Mouse (Mus musculus) kidney, embryonic 15.5 days (tissue): Measurements from ENCODE around the gene AI661453. TPM values are rescaled to one million over a fixed set of nuclear protein-coding genes. Genes with fewer than 3 reads are reported as not detected.

Source experiments
- ATAC-seq: fragments of 200-750 bp; cut with Nextera tagmentation; replicated peaks from 2 replicates; pipeline ENCODE4 v1.8.0; 2017; ENCODE audit warnings: moderate TSS enrichment; ENCODE audit not compliant: low FRiP score
- H3K27ac ChIP-seq: fragments of 300-500 bp; sonication (generic); 2 replicates; pipeline ENCODE4 v1.5.1; 2015; ENCODE audit warnings: mild to moderate bottlenecking, inconsistent platforms
- H3K27me3 ChIP-seq: fragments of 300-500 bp; sonication (generic); 2 replicates; pipeline ENCODE4 v1.6.1; 2015; ENCODE audit warnings: inconsistent platforms
- H3K36me3 ChIP-seq: fragments of 300-500 bp; sonication (generic); 2 replicates; pipeline ENCODE4 v1.6.1; 2015; ENCODE audit warnings: inconsistent platforms
- H3K4me1 ChIP-seq: fragments of 300-500 bp; sonication (generic); 2 replicates; pipeline ENCODE4 v1.6.1; 2015; ENCODE audit warnings: inconsistent platforms
- H3K4me2 ChIP-seq: fragments of 300-500 bp; sonication (generic); 2 replicates; pipeline ENCODE4 v1.6.1; 2015; ENCODE audit warnings: moderate library complexity, mild to moderate bottlenecking, inconsistent platforms
- H3K4me3 ChIP-seq: fragments of 300-500 bp; sonication (generic); replicated peaks from 2 replicates; pipeline ENCODE4 v1.5.1; 2015; ENCODE audit warnings: mild to moderate bottlenecking, inconsistent platforms
- H3K9ac ChIP-seq: fragments of 300-500 bp; sonication (generic); 2 replicates; pipeline ENCODE4 v1.6.1; 2015; ENCODE audit warnings: mild to moderate bottlenecking, inconsistent platforms
- H3K9me3 ChIP-seq: fragments of 300-500 bp; sonication (generic); replicated peaks from 2 replicates; pipeline ENCODE4 v1.6.1; 2016; ENCODE audit warnings: inconsistent platforms
- WGBS: fragments of 180-500 bp; shearing (Covaris S2); methylation state at CpG from one replicate; pipeline ENCODE4 v1.1.7; 2015; ENCODE audit warnings: mixed read lengths; 5-methylcytosine and 5-hydroxymethylcytosine counted together
- polyA plus RNA-seq: library from polyadenylated mRNA; unstranded; fragments of >200 nt; fragmentation: Nextera tagmentation; extraction: Ambion mirVana; gene quantifications from 2 replicates; pipeline ENCODE4 v1.2.1, GENCODE M21; 2015

Gene AI661453
- polyA plus RNA-seq, 1 experiment from 2014 or later: 2.1 TPM

DNA sequence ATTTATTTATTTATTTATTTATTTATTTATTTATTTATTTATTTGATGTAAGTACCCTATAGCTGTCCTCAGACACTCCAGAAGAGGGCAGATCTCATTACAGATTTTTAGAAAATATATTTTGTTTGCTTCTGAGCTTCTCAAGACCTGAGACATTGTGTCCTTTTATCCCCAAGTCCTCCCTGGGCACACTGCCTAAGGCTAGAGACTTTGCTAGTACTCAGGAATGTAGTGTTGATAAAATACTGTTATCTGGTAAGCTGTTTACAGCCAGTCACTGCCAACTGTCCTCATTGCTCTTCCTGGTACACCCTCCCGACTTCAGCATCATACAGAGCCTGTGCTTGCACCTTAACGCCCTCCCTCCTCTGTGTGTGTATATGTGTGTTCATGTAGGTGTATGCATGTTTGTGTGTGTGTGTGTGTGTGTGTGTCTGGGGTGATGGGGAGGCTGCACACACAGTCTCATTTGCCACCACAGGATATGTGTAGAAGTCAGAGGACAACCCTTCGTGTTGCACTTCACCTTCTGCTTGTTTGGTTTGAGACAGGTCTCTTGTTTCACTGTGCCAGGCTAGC is 23.0 kb downstream of the AI661453 start:
- Histone ChIP-seq H3K27ac (no peak overlapping the region), H3K4me1 (peaks cover 40% of the 10 kb centered on the region), H3K27me3 (no peaks in the 10 kb centered on the region), H3K4me3 (no peak overlapping the region), H3K4me2 (no peak overlapping the region), H3K9me3 (no peaks in the 10 kb centered on the region), H3K9ac (no peak overlapping the region), H3K36me3 (no peaks in the 10 kb centered on the region)
- WGBS: 75% methylated on average over 3 of the region's 3 CpGs
- ATAC-seq: no peak

DNA sequence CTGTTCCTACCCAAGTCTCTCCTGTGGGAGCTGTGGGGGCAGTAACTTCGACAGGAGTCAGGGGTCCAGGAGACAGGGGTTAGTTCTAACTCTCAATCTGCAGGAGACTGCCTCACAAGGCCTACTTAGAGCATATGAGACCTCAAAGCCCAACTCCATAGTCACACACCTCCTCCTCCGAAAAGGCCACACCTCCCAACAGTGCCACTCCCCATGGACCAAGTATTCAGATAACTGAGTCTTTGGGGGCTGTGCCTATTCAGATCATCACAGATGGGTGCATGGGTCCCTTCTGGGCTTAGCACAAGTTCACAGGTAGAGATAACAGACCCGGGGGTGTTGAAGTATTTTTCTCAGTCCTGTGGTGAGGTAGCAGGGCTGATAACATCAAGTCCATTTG is 25.3 kb downstream of the AI661453 start:
- H3K9ac ChIP-seq: no peak overlapping the region
- H3K4me3 ChIP-seq: no peak overlapping the region
- no peaks in the 10 kb centered on the region; the same call in 1 of the 2 replicates for H3K27me3 ChIP-seq
- H3K36me3 ChIP-seq: no peaks in the 10 kb centered on the region
- WGBS: 75% methylated on average over 3 of the region's 3 CpGs
- no peaks in the 10 kb centered on the region for H3K9me3 ChIP-seq
- ATAC-seq: no peak
- H3K4me1 ChIP-seq: peaks cover 53% of the 10 kb centered on the region
- 0 out of 2 replicates have a peak overlapping the region, but pooled peaks have one; percentile 3 for H3K27ac ChIP-seq
- H3K4me2 ChIP-seq: no peak overlapping the region

DNA sequence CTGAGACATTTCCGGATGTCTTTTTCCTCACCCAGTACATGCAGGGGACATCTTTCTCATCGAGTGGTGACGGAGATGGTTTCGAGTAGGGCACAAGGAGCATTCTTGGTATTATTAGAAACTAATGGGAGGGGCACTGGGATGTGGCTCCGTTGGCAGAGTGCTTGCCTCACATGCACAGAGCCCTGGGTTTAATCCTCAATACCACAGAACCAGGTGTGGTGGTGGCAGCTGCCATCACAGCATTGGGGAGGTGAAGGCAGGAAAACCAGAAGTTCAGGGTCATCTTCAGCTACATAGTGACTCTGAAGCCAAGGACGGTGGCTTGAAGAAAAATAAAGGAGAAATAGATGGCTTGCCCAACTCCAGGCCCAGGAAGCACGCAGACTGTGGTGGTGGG is 25.8 kb downstream of the AI661453 start:
- no peak for ATAC-seq
- peaks cover 5% of the 10 kb centered on the region for H3K27me3 ChIP-seq
- H3K4me2 ChIP-seq: no peak overlapping the region
- no peaks in the 10 kb centered on the region for H3K9me3 ChIP-seq
- no peaks in the 10 kb centered on the region for H3K36me3 ChIP-seq
- no peak overlapping the region for H3K9ac ChIP-seq
- H3K4me1 ChIP-seq: peaks cover 54% of the 10 kb centered on the region
- 0 out of 2 replicates have a peak overlapping the region, but pooled peaks have one; percentile 16 for H3K27ac ChIP-seq
- WGBS: 83% methylated on average over 7 of the region's 7 CpGs
- no peak overlapping the region for H3K4me3 ChIP-seq

DNA sequence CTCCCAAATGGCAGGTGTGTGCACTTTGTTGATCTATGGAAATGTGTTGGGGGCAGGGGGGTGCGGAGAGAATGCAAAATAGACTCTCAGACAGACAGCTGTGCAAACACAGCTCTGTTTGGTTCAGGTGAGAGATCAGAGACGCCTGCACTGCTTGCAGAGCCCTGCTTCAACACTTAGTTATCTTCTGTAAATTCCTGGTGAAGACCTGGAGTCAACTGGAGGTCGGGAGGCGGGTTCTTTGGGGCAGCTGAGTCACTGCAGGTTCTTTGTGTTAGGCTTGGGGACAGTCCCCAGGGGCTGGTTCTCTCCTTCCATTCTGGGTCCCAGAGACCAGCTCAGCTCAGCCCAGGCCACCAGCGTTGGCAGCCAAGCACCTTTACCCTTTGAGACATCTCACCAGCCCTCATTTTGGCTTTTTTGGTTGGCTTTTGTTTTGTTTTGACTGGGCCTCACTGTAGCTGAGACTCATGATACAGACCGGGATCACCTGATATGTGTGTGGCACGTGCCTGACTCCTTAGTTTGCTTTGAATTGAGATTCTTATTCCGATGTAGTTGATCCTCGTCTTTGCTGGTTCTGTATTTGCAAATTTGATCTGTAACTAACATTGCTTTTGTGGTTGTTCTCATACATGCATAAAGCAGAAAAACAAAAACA is 26.4 kb downstream of the AI661453 start:
- Histone ChIP-seq H3K4me3 (no peak overlapping the region), H3K27me3 (peaks cover 11% of the 10 kb centered on the region), H3K4me2 (no peak overlapping the region), H3K9me3 (no peaks in the 10 kb centered on the region), H3K4me1 (peaks cover 56% of the 10 kb centered on the region), H3K36me3 (no peaks in the 10 kb centered on the region), H3K9ac (no peak overlapping the region), H3K27ac (0 out of 2 replicates have a peak overlapping the region, but pooled peaks have one; percentile 18)
- no peak for ATAC-seq
- WGBS: 43% methylated on average over 9 of the region's 9 CpGs

DNA sequence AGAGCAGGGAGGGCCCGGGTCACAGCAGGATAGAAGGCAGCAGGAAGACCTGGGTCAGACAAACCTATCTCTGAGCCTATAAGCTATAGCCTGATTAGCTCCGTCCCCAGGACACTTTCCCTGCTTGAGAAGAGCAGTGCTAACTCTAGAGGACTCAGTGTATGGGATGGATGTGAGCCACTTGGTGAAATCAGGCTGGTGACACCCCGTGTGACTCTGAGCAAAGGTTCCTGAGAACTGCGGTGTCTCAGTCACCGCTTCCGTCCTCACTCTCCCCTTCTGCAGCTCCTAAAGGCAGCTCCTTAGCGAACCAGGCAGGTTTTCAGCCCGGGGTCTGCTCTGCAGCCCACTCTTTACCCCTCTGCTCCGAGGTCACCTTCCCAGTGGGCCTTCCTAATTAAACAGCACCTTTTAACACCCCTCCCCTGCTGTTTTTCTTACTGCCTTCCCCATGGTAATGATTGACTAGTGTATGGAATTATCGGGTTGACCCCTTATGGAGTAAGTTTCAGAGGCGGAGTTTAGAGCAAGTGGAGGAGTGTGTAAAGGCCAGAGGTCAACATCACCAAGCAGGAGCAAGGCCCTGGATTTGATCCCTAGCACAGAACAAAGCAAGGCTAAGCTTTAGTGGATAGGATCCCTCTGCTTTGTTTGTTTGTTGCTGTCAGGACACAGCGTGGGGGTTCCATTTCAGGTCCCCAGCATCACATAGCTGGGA is 28.0 kb downstream of the AI661453 start:
- ATAC-seq: no peak
- H3K9ac ChIP-seq: no peak overlapping the region
- no peak overlapping the region for H3K4me2 ChIP-seq
- peaks cover 70% of the 10 kb centered on the region for H3K4me1 ChIP-seq
- H3K27me3 ChIP-seq: peaks cover 27% of the 10 kb centered on the region
- 48% methylated on average over 12 of the region's 12 CpGs for WGBS
- no peak overlapping the region for H3K4me3 ChIP-seq
- no peaks in the 10 kb centered on the region for H3K9me3 ChIP-seq
- peak overlapping the region; percentile 11 for H3K27ac ChIP-seq
- no peaks in the 10 kb centered on the region for H3K36me3 ChIP-seq

DNA sequence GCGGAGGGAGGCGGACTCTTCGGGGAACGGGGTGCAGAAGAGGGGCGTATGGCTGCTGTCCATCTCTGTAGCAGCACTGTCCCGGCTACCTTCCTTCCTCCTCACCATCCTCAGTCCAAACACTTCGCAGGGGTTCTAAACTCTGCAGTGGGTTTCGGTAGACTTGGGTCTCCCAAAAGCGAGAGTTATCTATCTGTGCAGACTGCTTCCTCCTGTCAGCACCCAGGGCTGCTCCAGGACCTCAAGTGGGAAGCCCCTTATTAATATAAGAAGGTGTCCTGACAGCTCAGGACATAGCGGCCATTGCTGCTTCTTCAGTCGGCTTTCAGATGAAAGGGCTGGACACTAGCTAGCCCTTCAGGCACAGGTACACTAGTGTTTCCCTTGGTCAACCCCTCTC is 28.6 kb downstream of the AI661453 start:
- peaks cover 29% of the 10 kb centered on the region for H3K27me3 ChIP-seq
- no peak overlapping the region for H3K27ac ChIP-seq
- ATAC-seq: no peak
- H3K4me1 ChIP-seq: peaks cover 70% of the 10 kb centered on the region
- WGBS: 86% methylated on average over 11 of the region's 11 CpGs
- H3K4me2 ChIP-seq: no peak overlapping the region
- H3K36me3 ChIP-seq: no peaks in the 10 kb centered on the region
- H3K9me3 ChIP-seq: no peaks in the 10 kb centered on the region
- H3K9ac ChIP-seq: no peak overlapping the region
- no peak overlapping the region for H3K4me3 ChIP-seq

DNA sequence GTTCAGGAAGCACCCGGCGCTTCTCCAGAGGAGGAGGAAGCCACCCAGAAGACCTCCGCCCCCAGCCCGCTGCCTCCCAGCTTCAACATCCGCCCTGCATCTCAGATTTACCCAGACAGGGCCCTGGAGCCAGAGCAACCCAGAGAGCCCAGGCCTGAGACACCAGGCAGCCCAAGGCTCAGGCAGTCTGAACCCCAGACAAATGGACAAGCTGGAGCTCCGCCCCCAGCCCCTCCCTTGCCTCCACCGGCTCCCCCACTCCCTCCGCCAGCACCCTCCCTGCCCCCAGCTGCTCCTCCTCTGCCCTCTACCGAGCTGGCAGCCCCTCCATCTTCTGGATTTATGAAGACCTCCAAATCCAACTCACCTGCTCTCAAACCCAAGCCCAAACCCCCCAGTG is 29.9 kb downstream of the AI661453 start:
- ATAC-seq: no peak

DNA sequence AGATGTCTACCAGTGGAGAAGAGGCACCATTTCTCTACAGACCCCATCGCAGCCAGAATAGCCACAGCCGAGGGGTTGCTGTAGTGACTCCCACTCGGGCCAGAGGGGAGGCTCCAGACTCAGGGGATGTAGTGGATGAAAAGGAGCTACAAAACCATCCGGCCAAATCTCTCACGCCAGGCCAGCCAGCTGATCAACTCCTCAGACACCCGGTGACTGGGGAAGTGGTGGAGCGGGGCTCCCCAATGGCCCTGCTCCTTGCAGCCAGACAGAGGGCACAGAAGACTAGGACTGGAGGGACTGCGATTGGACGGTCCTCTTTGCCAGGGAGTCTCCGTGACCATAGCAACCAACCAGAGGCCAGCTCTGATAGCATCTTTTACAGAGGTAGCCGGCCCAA is 31.2 kb downstream of the AI661453 start:
- no peak overlapping the region for H3K27ac ChIP-seq
- peak overlapping the region; percentile 50; the same call in 1 of the 2 replicates for H3K4me2 ChIP-seq
- no peaks in the 10 kb centered on the region for H3K36me3 ChIP-seq
- no peak overlapping the region for H3K9ac ChIP-seq
- H3K9me3 ChIP-seq: no peaks in the 10 kb centered on the region
- no peak overlapping the region for H3K4me3 ChIP-seq
- peaks cover 29% of the 10 kb centered on the region for H3K27me3 ChIP-seq
- no peak for ATAC-seq
- peaks cover 68% of the 10 kb centered on the region for H3K4me1 ChIP-seq
- 64% methylated on average over 11 of the region's 11 CpGs for WGBS

More for the DNA sequence above, 29.9 kb downstream of the AI661453 start:
- 23% methylated on average over 9 of the region's 9 CpGs for WGBS
- H3K4me2 ChIP-seq: peak overlapping the region; percentile 18; the same call in 1 of the 2 replicates
- H3K36me3 ChIP-seq: no peaks in the 10 kb centered on the region
- H3K9me3 ChIP-seq: no peaks in the 10 kb centered on the region
- H3K27me3 ChIP-seq: peaks cover 29% of the 10 kb centered on the region
- H3K4me3 ChIP-seq: no peak overlapping the region
- H3K4me1 ChIP-seq: peaks cover 71% of the 10 kb centered on the region
- H3K9ac ChIP-seq: no peak overlapping the region
- no peak overlapping the region for H3K27ac ChIP-seq

DNA sequence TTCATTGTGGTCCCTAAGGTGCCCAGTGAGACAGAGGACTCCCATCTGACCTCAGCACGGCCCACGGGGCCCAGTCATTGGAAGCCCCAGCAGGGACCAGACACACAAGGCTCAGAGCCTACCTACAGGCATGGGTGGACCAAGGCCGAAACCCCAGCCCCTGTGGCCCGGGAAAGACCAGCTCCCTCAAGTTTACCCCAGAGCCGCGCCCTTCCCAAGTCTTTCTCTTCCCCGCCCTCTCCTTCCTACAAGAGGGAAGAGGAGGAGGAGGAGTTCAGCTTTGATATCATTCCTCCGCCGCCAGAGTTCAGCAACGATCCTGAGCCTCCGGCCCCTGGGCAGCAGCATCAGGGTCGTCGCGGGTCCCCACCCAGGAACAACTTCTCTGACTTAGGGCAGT is 31.6 kb downstream of the AI661453 start:
- no peak for ATAC-seq
- peak overlapping the region; percentile 34 for H3K4me3 ChIP-seq
- H3K9ac ChIP-seq: peak overlapping the region; percentile 21; the same call in 1 of the 2 replicates
- no peak overlapping the region for H3K27ac ChIP-seq
- H3K9me3 ChIP-seq: no peaks in the 10 kb centered on the region
- H3K36me3 ChIP-seq: no peaks in the 10 kb centered on the region
- H3K4me1 ChIP-seq: peaks cover 68% of the 10 kb centered on the region
- H3K4me2 ChIP-seq: peak overlapping the region; percentile 50
- WGBS: 16% methylated on average over 14 of the region's 14 CpGs
- H3K27me3 ChIP-seq: peaks cover 29% of the 10 kb centered on the region

DNA sequence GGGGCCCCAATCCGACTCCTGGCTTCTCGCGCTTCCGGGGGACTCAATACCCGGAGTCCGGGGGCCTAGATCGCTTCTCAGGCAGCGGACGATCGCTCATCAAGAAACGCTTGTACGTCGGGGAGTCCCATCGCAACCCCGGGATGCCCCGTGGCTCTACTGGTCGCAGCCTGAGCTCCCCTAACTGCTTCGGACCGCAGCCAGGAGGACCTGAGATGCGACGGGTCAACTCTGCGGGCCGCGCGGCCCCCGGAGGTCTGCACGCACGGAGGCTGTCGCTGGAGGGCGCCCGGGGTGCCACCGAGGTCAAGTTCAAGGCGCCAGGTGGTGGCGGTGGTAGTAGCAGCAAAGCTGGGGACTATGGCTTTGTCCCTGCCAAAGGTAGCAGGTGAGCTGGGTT is 32.1 kb downstream of the AI661453 start:
- no peaks in the 10 kb centered on the region for H3K9me3 ChIP-seq
- H3K27ac ChIP-seq: no peak overlapping the region
- H3K4me3 ChIP-seq: peak overlapping the region; percentile 34
- peaks cover 67% of the 10 kb centered on the region for H3K4me1 ChIP-seq
- peaks cover 29% of the 10 kb centered on the region for H3K27me3 ChIP-seq
- no peak for ATAC-seq
- WGBS: 6% methylated on average over 34 of the region's 34 CpGs
- no peaks in the 10 kb centered on the region for H3K36me3 ChIP-seq
- peak overlapping the region; percentile 50 for H3K4me2 ChIP-seq
- H3K9ac ChIP-seq: peak overlapping the region; percentile 21; the same call in 1 of the 2 replicates

DNA sequence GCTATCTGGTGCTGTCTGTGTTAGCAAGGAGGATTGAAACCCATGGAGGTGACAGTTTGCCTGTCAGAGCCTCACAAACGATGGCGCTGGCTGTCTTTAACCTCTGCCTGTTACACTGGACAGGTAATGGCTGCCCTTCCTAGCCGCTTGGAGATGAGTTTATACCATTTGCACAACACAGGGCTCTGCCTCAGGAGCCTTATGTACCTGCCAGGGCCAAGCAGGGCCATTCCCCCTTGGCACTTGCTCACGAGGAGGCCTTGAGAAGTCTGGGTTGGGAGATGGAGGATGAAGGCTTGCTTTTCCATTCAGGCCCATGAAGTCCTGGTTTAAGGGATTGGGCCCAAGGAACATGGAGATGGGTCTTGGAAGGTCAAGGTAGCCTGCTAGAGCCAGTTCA is 33.2 kb downstream of the AI661453 start:
- Histone ChIP-seq H3K4me3 (no peak overlapping the region), H3K9me3 (no peaks in the 10 kb centered on the region), H3K4me1 (peaks cover 55% of the 10 kb centered on the region), H3K27ac (no peak overlapping the region), H3K9ac (no peak overlapping the region), H3K27me3 (peaks cover 29% of the 10 kb centered on the region), H3K4me2 (no peak overlapping the region), H3K36me3 (no peaks in the 10 kb centered on the region)
- 87% methylated on average over 4 of the region's 4 CpGs for WGBS
- no peak for ATAC-seq

DNA sequence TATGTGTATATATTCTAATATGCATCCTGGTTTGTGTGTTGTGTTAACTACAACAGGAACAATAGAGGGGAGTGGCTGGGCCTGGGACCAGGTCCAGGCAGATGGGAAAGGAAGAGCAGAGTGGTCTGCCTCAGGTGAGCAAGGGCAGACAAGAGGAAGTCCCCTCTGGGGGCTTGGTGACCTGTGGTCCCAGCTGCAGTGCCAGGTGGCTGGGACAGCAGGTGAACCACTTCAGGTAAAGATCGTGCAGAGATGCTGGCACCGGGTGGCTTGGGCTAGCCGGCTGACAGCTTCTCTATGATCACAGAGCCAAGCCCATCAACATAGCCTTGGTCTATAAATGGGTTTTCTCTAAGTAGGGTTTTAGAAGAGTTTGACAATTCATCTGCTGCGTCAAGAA is 33.7 kb downstream of the AI661453 start:
- H3K4me3 ChIP-seq: no peak overlapping the region
- 89% methylated on average over 4 of the region's 4 CpGs for WGBS
- no peak for ATAC-seq
- peaks cover 29% of the 10 kb centered on the region for H3K27me3 ChIP-seq
- H3K27ac ChIP-seq: no peak overlapping the region
- H3K9me3 ChIP-seq: no peaks in the 10 kb centered on the region
- no peak overlapping the region for H3K9ac ChIP-seq
- H3K4me2 ChIP-seq: no peak overlapping the region
- no peaks in the 10 kb centered on the region for H3K36me3 ChIP-seq
- peaks cover 51% of the 10 kb centered on the region for H3K4me1 ChIP-seq
